Comparison of ENCODE assay signal across 25 mouse cellular contexts in the genomic region with DNA sequence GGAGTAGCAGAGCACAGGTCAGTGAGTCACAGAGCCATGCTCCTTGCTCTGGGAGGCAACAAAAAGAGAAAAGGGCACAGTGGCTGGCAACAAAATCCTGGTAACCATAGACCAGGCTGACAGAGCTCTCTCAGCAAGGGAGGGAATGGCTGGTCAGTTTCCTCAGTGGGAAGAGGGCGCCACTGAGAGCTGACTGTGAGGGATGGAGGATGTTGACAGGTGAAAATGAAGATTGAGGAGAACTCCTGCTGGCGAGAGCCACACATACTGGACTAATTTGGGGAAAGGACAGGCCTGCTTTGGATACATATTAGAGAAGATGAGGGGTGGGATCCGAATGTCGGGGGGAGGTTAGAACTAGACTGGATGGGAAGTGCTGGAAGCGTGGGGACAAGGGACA.
DNase-seq lines count a peak whose midpoint lies in the region; ATAC-seq and TF ChIP-seq lines count a peak whose summit lies in the region.
"Had no signal": no experiment of that assay in that cellular context is flagged by ENCODE, and none has a peak within 500 bp of the region (broad histone marks: within the 10 kb centered on the region; RNA-seq: fewer than 3 reads in every experiment).

No protein-coding gene starts in this region.

- H3K27me3 ChIP-seq in kidney, postnatal 0 days (ENCODE audit: insufficient read depth, low read length), result no peaks in the 10 kb centered on the region
- no peaks in the 10 kb centered on the region for H3K27me3 ChIP-seq in neural tube, embryonic 15.5 days (replicated peaks)
- H3K27me3 ChIP-seq in embryonic facial prominence, embryonic 12.5 days, result 0 out of 2 replicates have a peak, but pooled peaks cover 3% of the 10 kb centered on the region
- H3K27me3 ChIP-seq: heart, embryonic 15.5 days; limb, embryonic 15.5 days had no signal

- no peaks in the 10 kb centered on the region for H3K36me3 ChIP-seq in kidney, postnatal 0 days (ENCODE audit: insufficient read depth, low read length)
- no peaks in the 10 kb centered on the region for H3K36me3 ChIP-seq in neural tube, embryonic 15.5 days
- no peaks in the 10 kb centered on the region for H3K36me3 ChIP-seq in embryonic facial prominence, embryonic 12.5 days
- H3K36me3 ChIP-seq: forebrain, embryonic 10.5 days; heart, embryonic 15.5 days; limb, embryonic 15.5 days; midbrain, embryonic 10.5 days had no signal

- peaks cover 10% of the 10 kb centered on the region; the same call in 1 of the 2 replicates for H3K4me1 ChIP-seq in kidney, postnatal 0 days (replicated peaks; ENCODE audit: insufficient read depth, low read length)
- peaks cover 11% of the 10 kb centered on the region for H3K4me1 ChIP-seq in neural tube, embryonic 15.5 days
- H3K4me1 ChIP-seq in embryonic facial prominence, embryonic 12.5 days, result peaks cover 38% of the 10 kb centered on the region

- ATAC-seq in kidney, postnatal 0 days (replicated peaks; ENCODE audit: low FRiP score, low read depth), result no peak
- no peak for ATAC-seq in neural tube, embryonic 15.5 days (ENCODE audit: low FRiP score)
- ATAC-seq in embryonic facial prominence, embryonic 12.5 days (ENCODE audit: insufficient number of reproducible peaks, insufficient read depth, low FRiP score, low TSS enrichment), result no peak
- ATAC-seq: activated CD4-positive, CD25-positive, alpha-beta regulatory T cell, adult 4 months; midbrain, embryonic 16.5 days had no signal

- WGBS in kidney, postnatal 0 days, result 58% methylated on average over 5 of the region's 5 CpGs
- WGBS in neural tube, embryonic 15.5 days, result 59% methylated on average over 5 of the region's 5 CpGs
- 52% methylated on average over 5 of the region's 5 CpGs for WGBS in embryonic facial prominence, embryonic 12.5 days

- no peak overlapping the region for H3K4me2 ChIP-seq in kidney, postnatal 0 days (ENCODE audit: low read length)
- no peak overlapping the region for H3K4me2 ChIP-seq in neural tube, embryonic 15.5 days
- no peak overlapping the region for H3K4me2 ChIP-seq in embryonic facial prominence, embryonic 12.5 days (replicated peaks)
- H3K4me2 ChIP-seq: heart, embryonic 15.5 days; hindbrain, embryonic 14.5 days; limb, embryonic 15.5 days had no signal

- no peaks in the 10 kb centered on the region for H3K9me3 ChIP-seq in kidney, postnatal 0 days (replicated peaks; ENCODE audit: low read length)
- H3K9me3 ChIP-seq in neural tube, embryonic 15.5 days (replicated peaks), result no peaks in the 10 kb centered on the region
- no peaks in the 10 kb centered on the region for H3K9me3 ChIP-seq in embryonic facial prominence, embryonic 12.5 days
- H3K9me3 ChIP-seq: forebrain, embryonic 10.5 days; heart, embryonic 15.5 days; limb, embryonic 15.5 days; midbrain, embryonic 10.5 days had no signal

- no peak for DNase-seq in kidney, postnatal 0 days (ENCODE audit: low spot score)
- DNase-seq in kidney, adult 18-20 months, result no peak
- peak; percentile 24 for DNase-seq in neural tube, embryonic 10.5 days (ENCODE audit: extremely low spot score, low spot score)
- no peak for DNase-seq in right cerebral cortex, postnatal 14 days
- DNase-seq in right cerebral cortex, postnatal 10 days (ENCODE audit: low spot score in 2 of 2), result no peak
- DNase-seq: adrenal gland, postnatal 14 days; cerebellum, adult 2 months; cerebellum, postnatal 25 days; embryo, embryonic 11 days; gastrocnemius, postnatal 36 days; heart, postnatal 36 days; kidney, postnatal 36 days; lung, adult 18-20 months; lung, postnatal 4 days; thymus, postnatal 36 days had no signal

- no peak overlapping the region for H3K4me3 ChIP-seq in kidney, postnatal 0 days (replicated peaks; ENCODE audit: low read depth, low read length)
- H3K4me3 ChIP-seq in neural tube, embryonic 15.5 days (replicated peaks), result no peak overlapping the region
- no peak overlapping the region for H3K4me3 ChIP-seq in embryonic facial prominence, embryonic 12.5 days
- H3K4me3 ChIP-seq: forebrain, embryonic 10.5 days; heart, embryonic 15.5 days; limb, embryonic 15.5 days; midbrain, embryonic 10.5 days; myocyte had no signal

- no peak overlapping the region for H3K27ac ChIP-seq in kidney, postnatal 0 days
- no peak overlapping the region for H3K27ac ChIP-seq in neural tube, embryonic 15.5 days (replicated peaks)
- H3K27ac ChIP-seq in embryonic facial prominence, embryonic 12.5 days, result 0 out of 2 replicates have a peak overlapping the region, but pooled peaks have one; percentile 12
- H3K27ac ChIP-seq: forebrain, embryonic 10.5 days; heart, embryonic 15.5 days; hindbrain, embryonic 14.5 days; limb, embryonic 15.5 days; midbrain, embryonic 10.5 days had no signal

- no peak overlapping the region for H3K9ac ChIP-seq in kidney, postnatal 0 days (ENCODE audit: low read depth, low read length)
- no peak overlapping the region for H3K9ac ChIP-seq in neural tube, embryonic 15.5 days (replicated peaks)
- no peak overlapping the region for H3K9ac ChIP-seq in embryonic facial prominence, embryonic 12.5 days
- H3K9ac ChIP-seq: heart, embryonic 15.5 days; hindbrain, embryonic 14.5 days; limb, embryonic 15.5 days had no signal

- TF ChIP-seq CTCF in kidney, postnatal 0 days (IDR thresholded peaks at IDR 0.05; ENCODE audit: low read depth), result peak; percentile 29; the same call in 1 of the 2 replicates
